Comparison of ENCODE assay signal across 28 mouse cellular contexts in genomic region chr15:51206050-51206449, GRCm38 (mm10).
DNase-seq lines count a peak whose midpoint lies in the region; ATAC-seq lines count a peak whose summit lies in the region.
"Had no signal": no experiment of that assay in that cellular context is flagged by ENCODE, and none has a peak within 500 bp of the region (broad histone marks: within the 10 kb centered on the region; RNA-seq: fewer than 3 reads in every experiment).

No protein-coding gene starts in this region.

- no peaks in the 10 kb centered on the region for H3K9me3 ChIP-seq in intestine, embryonic 15.5 days
- H3K9me3 ChIP-seq: embryonic facial prominence, embryonic 12.5 days; forebrain, embryonic 12.5 days; limb, embryonic 13.5 days; liver, embryonic 12.5 days; megakaryocyte, embryonic 14.5 days; midbrain, embryonic 13.5 days; neural tube, embryonic 12.5 days had no signal

- intact Hi-C loops in left cerebral cortex, postnatal 10 days (cut with DNase I): no loop called here
- intact Hi-C loops in left cerebral cortex, postnatal 25 days (cut with DNase I): loop anchor here (2.0 to 5.0 kb wide), 6 partner anchors 69 to 626 kb away; no protein-coding TSS in a partner anchor

- no peaks in the 10 kb centered on the region for H3K36me3 ChIP-seq in intestine, embryonic 15.5 days
- H3K36me3 ChIP-seq: embryonic facial prominence, embryonic 12.5 days; forebrain, embryonic 12.5 days; limb, embryonic 13.5 days; liver, embryonic 12.5 days; midbrain, embryonic 13.5 days; neural tube, embryonic 12.5 days had no signal

- H3K4me3 ChIP-seq in intestine, embryonic 15.5 days (replicated peaks): no peak overlapping the region
- H3K4me3 ChIP-seq: embryonic facial prominence, embryonic 12.5 days; erythroblast, embryonic 14.5 days; forebrain, embryonic 12.5 days; limb, embryonic 13.5 days; liver, embryonic 12.5 days; megakaryocyte, embryonic 14.5 days; midbrain, embryonic 13.5 days; neural tube, embryonic 12.5 days had no signal

- H3K4me2 ChIP-seq in intestine, embryonic 15.5 days (replicated peaks): no peak overlapping the region
- H3K4me2 ChIP-seq: embryonic facial prominence, embryonic 12.5 days; forebrain, embryonic 12.5 days; heart, embryonic 11.5 days; limb, embryonic 13.5 days; liver, embryonic 12.5 days; midbrain, embryonic 13.5 days; neural tube, embryonic 12.5 days had no signal

- no peak overlapping the region for H3K27ac ChIP-seq in intestine, embryonic 15.5 days
- H3K27ac ChIP-seq: embryonic facial prominence, embryonic 12.5 days; forebrain, embryonic 12.5 days; limb, embryonic 13.5 days; liver, embryonic 12.5 days; midbrain, embryonic 13.5 days; neural tube, embryonic 12.5 days had no signal

- ATAC-seq in intestine, embryonic 15.5 days: no peak
- ATAC-seq: hindbrain, embryonic 16.5 days; intestine, embryonic 16.5 days; liver, embryonic 12.5 days; midbrain, embryonic 13.5 days had no signal

- 69% methylated on average over 3 of the region's 3 CpGs for WGBS in intestine, embryonic 15.5 days

- H3K4me1 ChIP-seq in intestine, embryonic 15.5 days (replicated peaks): no peaks in the 10 kb centered on the region
- H3K4me1 ChIP-seq: embryonic facial prominence, embryonic 12.5 days; forebrain, embryonic 12.5 days; limb, embryonic 13.5 days; liver, embryonic 12.5 days; megakaryocyte, embryonic 14.5 days; midbrain, embryonic 13.5 days; neural tube, embryonic 12.5 days had no signal

- no peaks in the 10 kb centered on the region for H3K27me3 ChIP-seq in intestine, embryonic 15.5 days (replicated peaks)
- H3K27me3 ChIP-seq: embryonic facial prominence, embryonic 12.5 days; forebrain, embryonic 12.5 days; limb, embryonic 13.5 days; liver, embryonic 12.5 days; megakaryocyte, embryonic 14.5 days; midbrain, embryonic 13.5 days; neural tube, embryonic 12.5 days had no signal

- no peak overlapping the region for H3K9ac ChIP-seq in intestine, embryonic 15.5 days
- H3K9ac ChIP-seq: embryonic facial prominence, embryonic 12.5 days; forebrain, embryonic 12.5 days; limb, embryonic 13.5 days; liver, embryonic 12.5 days; midbrain, embryonic 13.5 days; neural tube, embryonic 12.5 days had no signal

- DNase-seq in left cerebral cortex, adult 18-20 months (ENCODE audit: low spot score in 2 of 2): peak; percentile 51 to 78
- no peak for DNase-seq in left cerebral cortex, postnatal 10 days (ENCODE audit: extremely low spot score in 1 of 2, low spot score in 2 of 2)
- peak; percentile 44 to 79 for DNase-seq in frontal cortex, postnatal 36 days (ENCODE audit: low spot score in 2 of 2)
- peak; percentile 28 to 92 for DNase-seq in left cerebral cortex, postnatal 25 days (ENCODE audit: low spot score in 2 of 2)
- DNase-seq in right cerebral cortex, postnatal 36 days (ENCODE audit: low spot score in 2 of 2): peak; percentile 56 to 71
- DNase-seq in kidney, postnatal 14 days: no peak
- DNase-seq in urinary bladder, adult 2 months (ENCODE audit: low spot score): no peak
- DNase-seq: adrenal gland, postnatal 10 days; cerebellum, postnatal 10 days; gastrocnemius, postnatal 14 days; heart, adult 11 months; kidney, adult 9 months; kidney, postnatal 36 days; lung, adult 18-20 months; lung, postnatal 10 days; spleen, adult 18-20 months had no signal

Comparison
In these comparisons a context has a peak if more than half of its experiments do, and no peak if none do; other contexts are left out.
1. DNase-seq: peak in left cerebral cortex, adult 18-20 months (2 of 2), frontal cortex, postnatal 36 days (2 of 2), left cerebral cortex, postnatal 25 days (2 of 2) and right cerebral cortex, postnatal 36 days (2 of 2); none in left cerebral cortex, postnatal 10 days (0 of 2), kidney, postnatal 14 days (single experiment) and urinary bladder, adult 2 months (single experiment).